22 mouse cellular contexts compared by ENCODE assay signal in the genomic region with DNA sequence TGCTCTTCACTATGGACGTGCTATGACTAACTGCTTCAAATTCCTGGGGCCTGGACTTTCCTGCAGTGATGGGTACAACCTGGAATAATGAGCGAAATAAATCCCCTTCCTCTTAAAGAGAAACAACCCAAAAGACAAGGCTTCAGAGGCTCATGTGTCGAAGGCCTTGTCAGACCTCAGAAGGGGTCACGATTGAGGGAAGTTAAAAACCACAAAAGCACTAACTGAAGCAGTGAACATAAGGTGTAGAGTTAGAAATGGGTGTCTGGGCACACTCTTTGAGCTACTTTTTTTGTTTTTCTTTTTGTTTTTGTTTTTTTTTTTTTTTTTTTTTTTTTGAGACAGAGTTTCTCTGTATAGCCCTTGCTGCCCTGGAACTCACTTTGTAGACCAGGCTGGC. TPM values are rescaled to one million over a fixed set of nuclear protein-coding genes. Genes with fewer than 3 reads are reported as not detected.
DNase-seq lines count a peak whose midpoint lies in the region; ATAC-seq and TF ChIP-seq lines count a peak whose summit lies in the region.
"Had no signal": no experiment of that assay in that cellular context is flagged by ENCODE, and none has a peak within 500 bp of the region (broad histone marks: within the 10 kb centered on the region; RNA-seq: fewer than 3 reads in every experiment).

No protein-coding gene starts in this region.

- H3K27ac ChIP-seq in kidney, embryonic 15.5 days: 0 out of 2 replicates have a peak overlapping the region, but pooled peaks have one; percentile 13
- 0 out of 2 replicates have a peak overlapping the region, but pooled peaks have one; percentile 13 for H3K27ac ChIP-seq in small intestine, adult 2 months (ENCODE audit: insufficient read depth, low read depth, low read length)
- H3K27ac ChIP-seq in midbrain, embryonic 15.5 days: no peak overlapping the region
- H3K27ac ChIP-seq: forebrain, embryonic 12.5 days; forebrain, embryonic 15.5 days; hindbrain, embryonic 10.5 days; hindbrain, embryonic 14.5 days; hindbrain, postnatal 0 days had no signal

- no peak overlapping the region for H3K4me2 ChIP-seq in kidney, embryonic 15.5 days
- no peak overlapping the region for H3K4me2 ChIP-seq in midbrain, embryonic 15.5 days
- H3K4me2 ChIP-seq: forebrain, embryonic 12.5 days; forebrain, embryonic 15.5 days; heart, embryonic 11.5 days; hindbrain, embryonic 14.5 days had no signal

- ATAC-seq in kidney, embryonic 15.5 days (replicated peaks; ENCODE audit: low FRiP score): no peak
- peak; percentile 45 for ATAC-seq in common myeloid progenitor, adult 5-6 weeks (replicated peaks; ENCODE audit: low read depth, poor library complexity, severe bottlenecking)
- no peak for ATAC-seq in midbrain, embryonic 15.5 days (replicated peaks)
- ATAC-seq: forebrain, embryonic 15.5 days; hindbrain, postnatal 0 days; inflammation-experienced regulatory T-cells, adult 6 months; intestine, embryonic 16.5 days had no signal

- H3K9ac ChIP-seq in kidney, embryonic 15.5 days: no peak overlapping the region
- no peak overlapping the region for H3K9ac ChIP-seq in midbrain, embryonic 15.5 days
- H3K9ac ChIP-seq: forebrain, embryonic 12.5 days; forebrain, embryonic 15.5 days; hindbrain, embryonic 14.5 days had no signal

- 52% methylated on average over 4 of the region's 4 CpGs for WGBS in kidney, embryonic 15.5 days
- WGBS in small intestine, adult 2 months: 74% methylated on average over 4 of the region's 4 CpGs
- WGBS in midbrain, embryonic 15.5 days: 86% methylated on average over 4 of the region's 4 CpGs

- peaks cover 18% of the 10 kb centered on the region for H3K4me1 ChIP-seq in kidney, embryonic 15.5 days
- 0 out of 2 replicates have a peak, but pooled peaks cover 3% of the 10 kb centered on the region for H3K4me1 ChIP-seq in small intestine, adult 2 months (ENCODE audit: control insufficient read depth, insufficient read depth, insufficient read length, low read length)
- no peaks in the 10 kb centered on the region for H3K4me1 ChIP-seq in midbrain, embryonic 15.5 days
- H3K4me1 ChIP-seq: forebrain, embryonic 12.5 days; forebrain, embryonic 15.5 days had no signal

- no peaks in the 10 kb centered on the region for H3K9me3 ChIP-seq in kidney, embryonic 15.5 days (replicated peaks)
- H3K9me3 ChIP-seq in midbrain, embryonic 15.5 days: no peaks in the 10 kb centered on the region
- H3K9me3 ChIP-seq: forebrain, embryonic 12.5 days; forebrain, embryonic 15.5 days; hindbrain, embryonic 10.5 days had no signal

- DNase-seq in kidney, postnatal 25 days: no peak
- no peak for DNase-seq in ovary, adult 18-20 months (ENCODE audit: low spot score)
- DNase-seq: adrenal gland, adult 2 months; adrenal gland, postnatal 14 days; cerebellum, adult 11-12 months; cerebellum, adult 8-10 months; cerebellum, postnatal 10 days; cerebellum, postnatal 36 days; gastrocnemius, postnatal 36 days; heart, adult 11 months had no signal

- no peak for TF ChIP-seq POLR2A in small intestine, adult 2 months (IDR thresholded peaks at IDR 0.05; ENCODE audit: low read depth, low read length)

- no peak for TF ChIP-seq CTCF in small intestine, adult 2 months (IDR thresholded peaks at IDR 0.05; ENCODE audit: extremely low read depth, insufficient read length, insufficient replicate concordance, low read depth, low read length)

- H3K4me3 ChIP-seq in kidney, embryonic 15.5 days (replicated peaks): no peak overlapping the region
- no peak overlapping the region for H3K4me3 ChIP-seq in small intestine, adult 2 months (ENCODE audit: low read depth, low read length)
- H3K4me3 ChIP-seq in midbrain, embryonic 15.5 days: no peak overlapping the region
- H3K4me3 ChIP-seq: forebrain, embryonic 12.5 days; forebrain, embryonic 15.5 days; hindbrain, embryonic 10.5 days had no signal

- no peaks in the 10 kb centered on the region for H3K27me3 ChIP-seq in kidney, embryonic 15.5 days
- H3K27me3 ChIP-seq in small intestine, adult 2 months (ENCODE audit: control insufficient read depth, insufficient read depth, low read length): no peaks in the 10 kb centered on the region
- H3K27me3 ChIP-seq in midbrain, embryonic 15.5 days (replicated peaks): no peaks in the 10 kb centered on the region
- H3K27me3 ChIP-seq: forebrain, embryonic 12.5 days; forebrain, embryonic 15.5 days had no signal

- H3K36me3 ChIP-seq in kidney, embryonic 15.5 days: no peaks in the 10 kb centered on the region
- no peaks in the 10 kb centered on the region for H3K36me3 ChIP-seq in small intestine, adult 2 months (ENCODE audit: control insufficient read depth, insufficient read depth, low read length)
- no peaks in the 10 kb centered on the region for H3K36me3 ChIP-seq in midbrain, embryonic 15.5 days (replicated peaks)
- H3K36me3 ChIP-seq: forebrain, embryonic 12.5 days; forebrain, embryonic 15.5 days; hindbrain, embryonic 10.5 days had no signal

RNA-seq across cellular contexts. Expression of a gene that starts 59.5 kb away (rescaled TPM):
- 15.9 and 16.0 TPM in 2 replicates for polyA plus RNA-seq in kidney, embryonic 15.5 days (2015; fragmentation: Nextera tagmentation; extraction: Ambion mirVana)
- total RNA-seq in common myeloid progenitor, adult 5-6 weeks (2017): 4.3 and 4.6 TPM in 2 replicates
- polyA plus RNA-seq in small intestine, adult 2 months (2012; rRNA removed): 10.7 and 22.2 TPM in 2 replicates
- 5.3 TPM in 2 replicates for polyA plus RNA-seq in midbrain, embryonic 15.5 days (2015; fragmentation: Nextera tagmentation; extraction: Ambion mirVana)
